Mouse (Mus musculus) myocyte (in vitro differentiated cells): ENCODE data around the gene Fam170b.

ENCODE experiments used
- CEBPB ChIP-seq: IDR thresholded peaks from 2 replicates; pipeline ENCODE4 v1.6.1; 2011; ENCODE audit warnings: mild to moderate bottlenecking, moderate library complexity; ENCODE audit not compliant: poor library complexity, insufficient read depth, severe bottlenecking
- E2F4 ChIP-seq: IDR thresholded peaks from one replicate; pipeline ENCODE4 v1.6.1; 2011; ENCODE audit warnings: mild to moderate bottlenecking, control low read depth, moderate library complexity; ENCODE audit not compliant: insufficient read depth
- MAX ChIP-seq: IDR thresholded peaks from one replicate; pipeline ENCODE4 v1.6.1; 2011; ENCODE audit warnings: low read depth, mild to moderate bottlenecking, control low read depth
- MYOD1 ChIP-seq, 3 experiments: IDR thresholded peaks; one replicate each; pipeline ENCODE4 v1.6.1; 2011; ENCODE audit warnings: control low read depth in 2 of 3, low read depth in 2 of 3, mild to moderate bottlenecking in 2 of 3, moderate library complexity in 1 of 3; ENCODE audit not compliant: insufficient read length in 2 of 3, control insufficient read depth in 1 of 3
- MYOG ChIP-seq, 3 experiments: IDR thresholded peaks; one replicate each; pipeline ENCODE4 v1.6.1; 2011; ENCODE audit warnings: control low read depth in 2 of 3, low read depth in 2 of 3, mild to moderate bottlenecking in 2 of 3; ENCODE audit not compliant: insufficient read length in 2 of 3, control insufficient read depth in 1 of 3, insufficient read depth in 1 of 3
- POLR2A ChIP-seq: IDR thresholded peaks from one replicate; pipeline ENCODE4 v1.6.1; 2011; ENCODE audit warnings: low read depth, mild to moderate bottlenecking, control low read depth, moderate library complexity; ENCODE audit not compliant: insufficient read length
- POLR2AphosphoS2 ChIP-seq: IDR thresholded peaks from one replicate; pipeline ENCODE4 v1.6.1; 2011; ENCODE audit warnings: low read depth, control low read depth; ENCODE audit not compliant: insufficient read length
- REST ChIP-seq: IDR thresholded peaks from one replicate; pipeline ENCODE4 v1.6.1; 2011; ENCODE audit warnings: mild to moderate bottlenecking, control low read depth, moderate library complexity; ENCODE audit not compliant: insufficient read depth, insufficient read length
- SRF ChIP-seq: IDR thresholded peaks from one replicate; pipeline ENCODE4 v1.6.1; 2011; ENCODE audit warnings: low read depth; ENCODE audit not compliant: control insufficient read depth, insufficient read length
- TCF12 ChIP-seq: IDR thresholded peaks from one replicate; pipeline ENCODE4 v1.6.1; 2011; ENCODE audit warnings: mild to moderate bottlenecking, control low read depth; ENCODE audit not compliant: poor library complexity, insufficient read depth, severe bottlenecking
- USF1 ChIP-seq: IDR thresholded peaks from one replicate; pipeline ENCODE4 v1.6.1; 2011; ENCODE audit warnings: low read depth, mild to moderate bottlenecking, control low read depth, moderate library complexity

- TF ChIP-seq MYOD1 (IDR thresholded peaks at IDR 0.05; ENCODE audit: control insufficient read depth in 1 of 3, insufficient read length in 2 of 3, low read depth in 2 of 3) (no peak), POLR2A (no peak), USF1 (no peak), MYOG (IDR thresholded peaks at IDR 0.05; ENCODE audit: control insufficient read depth in 1 of 3, insufficient read depth in 1 of 3, insufficient read length in 2 of 3, low read depth in 2 of 3) (no peak), CEBPB (no peak), MAX (no peak), E2F4 (no peak), POLR2AphosphoS2 (no peak), SRF (no peak), TCF12 (no peak), REST (no peak)
Measured at GRCm38 (mm10) chr14:32858361-32858760, 24.6 kb downstream of the Fam170b start.
